Mouse (Mus musculus) midbrain, embryonic 14.5 days (tissue): ENCODE measurements at regions not wholly inside any gene's neighbourhood (a gene's known extent, or its start where the extent isn't known, plus 50 kb on each side); places are given as distances from the start of the nearest gene placed in this dataset.

Experiments used
- ATAC-seq: fragments of 200-750 bp; cut with Nextera tagmentation; 2 replicates; pipeline ENCODE4 v1.8.0; 2017; ENCODE audit warnings: moderate number of reproducible peaks, moderate library complexity; ENCODE audit not compliant: low FRiP score, low TSS enrichment
- DNase-seq: peaks from one replicate; pipeline ENCODE4 v3.0.0-alpha.2; 2015
- H3K27ac ChIP-seq: fragments of 300-500 bp; sonication (generic); replicated peaks from 2 replicates; pipeline ENCODE4 v1.5.1; 2014; ENCODE audit warnings: mild to moderate bottlenecking, low read depth, low read length, moderate library complexity
- H3K27me3 ChIP-seq: fragments of 300-500 bp; sonication (generic); 2 replicates; pipeline ENCODE4 v1.6.1; 2014; ENCODE audit warnings: low read length, control low read depth, mixed read lengths; ENCODE audit not compliant: control insufficient read depth, insufficient read depth
- H3K36me3 ChIP-seq: fragments of 300-500 bp; sonication (generic); 2 replicates; pipeline ENCODE4 v1.6.1; 2014; ENCODE audit warnings: low read length, control low read depth; ENCODE audit not compliant: control insufficient read depth, insufficient read depth
- H3K4me1 ChIP-seq: fragments of 300-500 bp; sonication (generic); 2 replicates; pipeline ENCODE4 v1.6.1; 2014; ENCODE audit warnings: mild to moderate bottlenecking, antibody characterized with exemption, low read length, control low read depth; ENCODE audit not compliant: control insufficient read depth, insufficient read depth
- H3K4me2 ChIP-seq: fragments of 300-500 bp; sonication (generic); 2 replicates; pipeline ENCODE4 v1.6.1; 2014; ENCODE audit warnings: mild to moderate bottlenecking, low read length, moderate library complexity
- H3K4me3 ChIP-seq: fragments of 300-500 bp; sonication (generic); replicated peaks from 2 replicates; pipeline ENCODE4 v1.5.1; 2014; ENCODE audit warnings: low read depth, low read length
- H3K9ac ChIP-seq: fragments of 300-500 bp; sonication (generic); replicated peaks from 2 replicates; pipeline ENCODE4 v1.6.1; 2014; ENCODE audit warnings: mild to moderate bottlenecking, low read length, moderate library complexity
- H3K9me3 ChIP-seq: fragments of 300-500 bp; sonication (generic); 2 replicates; pipeline ENCODE4 v1.6.1; 2016; ENCODE audit warnings: low read length, control low read depth, mixed read lengths; ENCODE audit not compliant: control insufficient read depth
- WGBS: fragments of 180-500 bp; shearing (Covaris S2); extraction: QIAGEN DNeasy Blood & Tissue Kit; methylation state at CpG from one replicate; pipeline ENCODE4 v1.1.7; 2014; 5-methylcytosine and 5-hydroxymethylcytosine counted together

DNA sequence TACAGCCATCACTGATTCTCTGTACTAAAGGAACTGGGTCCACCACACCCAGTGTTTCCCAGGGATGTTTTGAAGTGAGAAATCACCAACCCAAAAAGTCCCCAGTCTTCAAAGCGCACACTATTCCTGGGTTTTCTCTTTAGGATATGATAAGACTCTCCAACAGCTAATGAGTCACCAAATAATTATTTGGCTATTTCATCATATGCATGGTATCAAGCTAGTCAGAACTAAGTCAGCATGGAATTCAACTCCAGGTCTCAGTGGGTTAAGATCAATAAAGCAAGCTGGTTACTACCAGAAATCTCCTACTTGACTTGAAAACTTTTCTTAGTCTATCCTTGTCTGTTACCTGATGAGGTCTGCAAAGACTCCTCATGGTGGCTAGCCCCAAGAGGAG, 89.1 kb upstream of the 4930412O13Rik start:
- WGBS, result 95% methylated on average over 1 of the region's 1 CpGs
- no peaks in the 10 kb centered on the region for H3K4me1 ChIP-seq
- no peaks in the 10 kb centered on the region for H3K9me3 ChIP-seq
- no peak overlapping the region for H3K4me3 ChIP-seq
- ATAC-seq (no peak), DNase-seq (no peak)
- no peak overlapping the region for H3K4me2 ChIP-seq
- H3K36me3 ChIP-seq, result no peaks in the 10 kb centered on the region
- H3K27ac ChIP-seq, result no peak overlapping the region
- no peaks in the 10 kb centered on the region for H3K27me3 ChIP-seq
- no peak overlapping the region for H3K9ac ChIP-seq

GRCm38 (mm10) chr2:9792381-9792780, 88.7 kb upstream of the 4930412O13Rik start:
- ATAC-seq (no peak), DNase-seq (no peak)
- H3K4me2 ChIP-seq, result no peak overlapping the region
- H3K9me3 ChIP-seq, result no peaks in the 10 kb centered on the region
- H3K27me3 ChIP-seq, result no peaks in the 10 kb centered on the region
- H3K4me1 ChIP-seq, result no peaks in the 10 kb centered on the region
- no peak overlapping the region for H3K4me3 ChIP-seq
- no peak overlapping the region for H3K27ac ChIP-seq
- no peaks in the 10 kb centered on the region for H3K36me3 ChIP-seq
- no peak overlapping the region for H3K9ac ChIP-seq
- 86% methylated on average over 1 of the region's 1 CpGs for whole genome bisulfite sequencing

GRCm38 (mm10) chr2:9795401-9795800, 85.7 kb upstream of the 4930412O13Rik start:
- Histone ChIP-seq H3K9me3 (no peaks in the 10 kb centered on the region), H3K27ac (no peak overlapping the region), H3K4me1 (no peaks in the 10 kb centered on the region), H3K4me3 (no peak overlapping the region), H3K4me2 (no peak overlapping the region), H3K27me3 (no peaks in the 10 kb centered on the region), H3K36me3 (no peaks in the 10 kb centered on the region), H3K9ac (no peak overlapping the region)
- no peak for ATAC-seq
- 76% methylated on average over 4 of the region's 4 CpGs for WGBS
- no peak for DNase-seq

GRCm38 (mm10) chr2:9801484-9801883, 79.6 kb upstream of the 4930412O13Rik start:
- WGBS, result 88% methylated on average over 8 of the region's 8 CpGs
- no peak overlapping the region for H3K27ac ChIP-seq
- H3K9ac ChIP-seq, result no peak overlapping the region
- H3K4me1 ChIP-seq, result no peaks in the 10 kb centered on the region
- no peaks in the 10 kb centered on the region for H3K9me3 ChIP-seq
- DNase-seq (no peak), ATAC-seq (no peak)
- no peaks in the 10 kb centered on the region for H3K27me3 ChIP-seq
- no peak overlapping the region for H3K4me2 ChIP-seq
- H3K4me3 ChIP-seq, result no peak overlapping the region
- no peaks in the 10 kb centered on the region for H3K36me3 ChIP-seq

DNA sequence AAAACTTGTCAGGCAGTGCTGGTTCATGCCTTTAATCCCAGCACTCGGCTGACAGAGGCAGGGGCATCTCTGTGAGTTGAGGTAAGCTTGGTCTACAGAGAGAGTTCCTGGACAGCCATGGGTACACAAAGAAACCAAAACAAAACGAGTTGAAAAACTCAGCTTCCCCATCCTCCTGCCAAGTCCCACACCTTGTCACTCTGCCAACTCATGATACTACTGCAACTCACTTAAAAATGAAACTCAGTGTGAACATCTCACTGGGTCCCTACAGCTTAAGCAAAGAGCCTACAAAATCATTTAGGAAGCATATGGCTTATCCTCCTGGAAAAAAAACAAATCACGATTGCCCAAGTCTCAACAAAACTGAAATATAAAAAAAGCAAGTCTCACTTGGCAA, 76.7 kb upstream of the 4930412O13Rik start:
- no peak overlapping the region for H3K4me2 ChIP-seq

DNA sequence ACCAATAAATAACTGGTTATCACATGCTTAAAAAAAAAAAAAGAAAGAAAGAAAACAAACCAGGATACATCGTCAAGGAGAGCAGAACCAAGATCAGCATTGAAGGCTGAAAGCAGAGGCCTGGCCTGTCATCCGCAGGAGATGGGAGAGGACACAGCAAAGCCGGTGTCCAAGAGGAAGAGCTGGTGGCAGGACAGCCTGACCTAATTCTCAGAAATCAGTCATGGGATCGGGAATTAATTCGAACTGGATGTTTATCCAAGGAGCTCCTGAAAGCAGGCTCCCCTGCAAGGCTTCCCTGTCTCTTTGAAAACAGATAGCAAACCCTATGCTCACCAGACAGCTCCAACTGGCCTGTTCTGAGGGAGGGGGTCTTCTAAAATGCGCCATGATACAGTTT, 75.5 kb upstream of the 4930412O13Rik start:
- no peaks in the 10 kb centered on the region for H3K4me1 ChIP-seq
- WGBS, result 92% methylated on average over 6 of the region's 6 CpGs
- DNase-seq (no peak), ATAC-seq (no peak)
- no peaks in the 10 kb centered on the region for H3K9me3 ChIP-seq
- no peaks in the 10 kb centered on the region for H3K27me3 ChIP-seq
- no peak overlapping the region for H3K4me2 ChIP-seq
- H3K36me3 ChIP-seq, result no peaks in the 10 kb centered on the region
- no peak overlapping the region for H3K27ac ChIP-seq
- H3K9ac ChIP-seq, result no peak overlapping the region
- H3K4me3 ChIP-seq, result no peak overlapping the region

More for the DNA sequence above, 76.7 kb upstream of the 4930412O13Rik start:
- no peak overlapping the region for H3K9ac ChIP-seq
- H3K27me3 ChIP-seq, result no peaks in the 10 kb centered on the region
- no peak for DNase-seq
- no peaks in the 10 kb centered on the region for H3K36me3 ChIP-seq
- no peak overlapping the region for H3K4me3 ChIP-seq
- no peaks in the 10 kb centered on the region for H3K4me1 ChIP-seq
- ATAC-seq, result no peak
- H3K9me3 ChIP-seq, result no peaks in the 10 kb centered on the region
- WGBS, result 65% methylated on average over 3 of the region's 3 CpGs
- H3K27ac ChIP-seq, result no peak overlapping the region
